Mouse (Mus musculus): ENCODE results near the gene Ptges2. TPM values are rescaled to one million over a fixed set of nuclear protein-coding genes. Genes with fewer than 3 reads are reported as not detected.

Gene Ptges2
- total and polyA plus RNA-seq, 3 experiments, result 17.1 to 21.3 (median 20.3) TPM

GRCm38 (mm10) chr2:32356216-32356615, 39.5 kb upstream of the Ptges2 start:
- H3K4me1 ChIP-seq (ENCODE audit: control insufficient read depth in 1 of 2, insufficient read depth in 2 of 2), result peaks cover 7 to 16% of the 10 kb centered on the region in 2 experiments

GRCm38 (mm10) chr2:32357710-32358109, 38.0 kb upstream of the Ptges2 start:
- Histone ChIP-seq H3K79me2 (replicated peaks; ENCODE audit: control insufficient read depth, extremely low read depth, insufficient read depth, poor library complexity, severe bottlenecking) (no peaks in the 10 kb centered on the region), H3K27me3 (replicated peaks) (peaks cover 62% of the 10 kb centered on the region), H3K9ac (ENCODE audit: insufficient read depth, low read depth) (no peak overlapping the region), H3K36me3 (replicated peaks in 1 of 2; ENCODE audit: control insufficient read depth in 1 of 2, insufficient read depth in 1 of 2, low read length in 1 of 2) (no peaks in the 10 kb centered on the region), H3K9me3 (replicated peaks; ENCODE audit: low read length) (no peaks in the 10 kb centered on the region), H3K4me1 (ENCODE audit: control insufficient read depth in 1 of 2, insufficient read depth in 2 of 2) (peaks cover 2 to 9% of the 10 kb centered on the region in 2 experiments; a peak in 3 of 4 replicates), H3K4me3 (replicated peaks in 1 of 3; ENCODE audit: low read depth in 2 of 3, low read length in 2 of 3, poor library complexity in 1 of 3) (no peak overlapping the region), H3K4me2 (ENCODE audit: insufficient read depth, low read depth, poor library complexity, severe bottlenecking) (no peak overlapping the region), H3K27ac (ENCODE audit: insufficient read depth, low read depth) (no peak overlapping the region)
- in situ Hi-C loops (cut with MboI; ENCODE audit: low pct_ligation_motif_present, low pct_unique_long_range_greater_than_20kb, low sequenced_read_pairs), result no loop called here
- TF ChIP-seq E2F4 (IDR thresholded peaks at IDR 0.05; ENCODE audit: insufficient replicate concordance, low read depth, low read length) (no peak), ELF1 (IDR thresholded peaks at IDR 0.05; ENCODE audit: low read depth, low read length) (no peak), KAT2A (IDR thresholded peaks at IDR 0.05; ENCODE audit: insufficient replicate concordance, low read length) (no peak), MXI1 (IDR thresholded peaks at IDR 0.05; ENCODE audit: low read depth, low read length) (no peak), RCOR1 (conservative IDR thresholded peaks at IDR 0.05; ENCODE audit: low read depth, low read length) (no peak)
- DNase-seq (ENCODE audit: extremely low read depth), result no peak
- dilution Hi-C loops (cut with MboI; ENCODE audit: extremely low pct_ligation_motif_present, extremely low pct_unique_long_range_greater_than_20kb, low sequenced_read_pairs), result no loop called here

More at GRCm38 (mm10) chr2:32356216-32356615, 39.5 kb upstream of the Ptges2 start:
- Histone ChIP-seq H3K4me2 (ENCODE audit: insufficient read depth, low read depth, poor library complexity, severe bottlenecking) (no peak overlapping the region), H3K4me3 (replicated peaks in 1 of 3; ENCODE audit: low read depth in 2 of 3, low read length in 2 of 3, poor library complexity in 1 of 3) (no peak overlapping the region), H3K9me3 (replicated peaks; ENCODE audit: low read length) (no peaks in the 10 kb centered on the region), H3K27ac (ENCODE audit: insufficient read depth, low read depth) (no peak overlapping the region), H3K9ac (ENCODE audit: insufficient read depth, low read depth) (no peak overlapping the region), H3K27me3 (replicated peaks) (peaks cover 70% of the 10 kb centered on the region), H3K79me2 (replicated peaks; ENCODE audit: control insufficient read depth, extremely low read depth, insufficient read depth, poor library complexity, severe bottlenecking) (no peaks in the 10 kb centered on the region), H3K36me3 (replicated peaks in 1 of 2; ENCODE audit: control insufficient read depth in 1 of 2, insufficient read depth in 1 of 2, low read length in 1 of 2) (no peaks in the 10 kb centered on the region)
- dilution Hi-C loops (cut with MboI; ENCODE audit: extremely low pct_ligation_motif_present, extremely low pct_unique_long_range_greater_than_20kb, low sequenced_read_pairs) (no loop called here), in situ Hi-C loops (cut with MboI; ENCODE audit: low pct_ligation_motif_present, low pct_unique_long_range_greater_than_20kb, low sequenced_read_pairs) (no loop called here)
- TF ChIP-seq ZC3H11A (IDR thresholded peaks at IDR 0.05; ENCODE audit: low read depth, low read length) (no peak), UBTF (IDR thresholded peaks at IDR 0.05; ENCODE audit: low read depth, low read length) (no peak), ETS1 (conservative IDR thresholded peaks at IDR 0.05; ENCODE audit: low read depth, low read length) (no peak), CHD2 (IDR thresholded peaks at IDR 0.05; ENCODE audit: low read length) (no peak), ZMIZ1 (IDR thresholded peaks at IDR 0.05; ENCODE audit: low read depth, low read length) (no peak)
- no peak for DNase-seq (ENCODE audit: extremely low read depth)

- Histone ChIP-seq H3K36me3 (replicated peaks in 1 of 2; ENCODE audit: control insufficient read depth in 1 of 2, insufficient read depth in 1 of 2, low read length in 1 of 2) (no peaks in the 10 kb centered on the region), H3K27me3 (replicated peaks) (peaks cover 58% of the 10 kb centered on the region), H3K4me2 (ENCODE audit: insufficient read depth, low read depth, poor library complexity, severe bottlenecking) (no peak overlapping the region), H3K4me1 (ENCODE audit: control insufficient read depth in 1 of 2, insufficient read depth in 2 of 2) (peaks cover 2 to 4% of the 10 kb centered on the region in 2 experiments; a peak in 3 of 4 replicates), H3K79me2 (replicated peaks; ENCODE audit: control insufficient read depth, extremely low read depth, insufficient read depth, poor library complexity, severe bottlenecking) (no peaks in the 10 kb centered on the region), H3K4me3 (replicated peaks in 1 of 3; ENCODE audit: low read depth in 2 of 3, low read length in 2 of 3, poor library complexity in 1 of 3) (no peak overlapping the region), H3K9me3 (replicated peaks; ENCODE audit: low read length) (no peaks in the 10 kb centered on the region), H3K9ac (ENCODE audit: insufficient read depth, low read depth) (no peak overlapping the region), H3K27ac (ENCODE audit: insufficient read depth, low read depth) (no peak overlapping the region)
- dilution Hi-C loops (cut with MboI; ENCODE audit: extremely low pct_ligation_motif_present, extremely low pct_unique_long_range_greater_than_20kb, low sequenced_read_pairs) (no loop called here), in situ Hi-C loops (cut with MboI; ENCODE audit: low pct_ligation_motif_present, low pct_unique_long_range_greater_than_20kb, low sequenced_read_pairs) (no loop called here)
- TF ChIP-seq ELF1 (IDR thresholded peaks at IDR 0.05; ENCODE audit: low read depth, low read length), result no peak
- TF ChIP-seq MAX (IDR thresholded peaks at IDR 0.05; ENCODE audit: low read length), result no peak
- no peak for TF ChIP-seq EP300 (IDR thresholded peaks at IDR 0.05; ENCODE audit: low read length)
- no peak for TF ChIP-seq KAT2A (IDR thresholded peaks at IDR 0.05; ENCODE audit: insufficient replicate concordance, low read length)
- TF ChIP-seq ZNF384 (IDR thresholded peaks at IDR 0.05; ENCODE audit: low read depth, low read length), result no peak
- no peak for TF ChIP-seq CTCF (conservative IDR thresholded peaks at IDR 0.05 in 1 of 2, IDR thresholded peaks at IDR 0.05 in 1 of 2; ENCODE audit: low read depth in 2 of 2, low read length in 2 of 2)
- TF ChIP-seq NELFE (IDR thresholded peaks at IDR 0.05; ENCODE audit: low read depth, low read length), result no peak
- no peak for TF ChIP-seq CHD1 (IDR thresholded peaks at IDR 0.05; ENCODE audit: low read depth, low read length)
- no peak for TF ChIP-seq E2F4 (IDR thresholded peaks at IDR 0.05; ENCODE audit: insufficient replicate concordance, low read depth, low read length)
- TF ChIP-seq UBTF (IDR thresholded peaks at IDR 0.05; ENCODE audit: low read depth, low read length), result no peak
- TF ChIP-seq IRF4 (IDR thresholded peaks at IDR 0.05; ENCODE audit: low read depth, low read length), result no peak
- no peak for TF ChIP-seq MXI1 (IDR thresholded peaks at IDR 0.05; ENCODE audit: low read depth, low read length)
- TF ChIP-seq BHLHE40 (IDR thresholded peaks at IDR 0.05; ENCODE audit: low read depth, low read length), result no peak
- DNase-seq (ENCODE audit: extremely low read depth), result no peak
These were observed 37.3 kb upstream of the Ptges2 start for GRCm38 (mm10) chr2:32358381-32358780.
